Mouse (Mus musculus): Measurements from ENCODE around the gene Gcsam. TPM values are rescaled to one million over a fixed set of nuclear protein-coding genes. Genes with fewer than 3 reads are reported as not detected.

The Gcsam gene
- polyA plus RNA-seq, 1 experiment from 2014 or later: 0.12 TPM

DNA sequence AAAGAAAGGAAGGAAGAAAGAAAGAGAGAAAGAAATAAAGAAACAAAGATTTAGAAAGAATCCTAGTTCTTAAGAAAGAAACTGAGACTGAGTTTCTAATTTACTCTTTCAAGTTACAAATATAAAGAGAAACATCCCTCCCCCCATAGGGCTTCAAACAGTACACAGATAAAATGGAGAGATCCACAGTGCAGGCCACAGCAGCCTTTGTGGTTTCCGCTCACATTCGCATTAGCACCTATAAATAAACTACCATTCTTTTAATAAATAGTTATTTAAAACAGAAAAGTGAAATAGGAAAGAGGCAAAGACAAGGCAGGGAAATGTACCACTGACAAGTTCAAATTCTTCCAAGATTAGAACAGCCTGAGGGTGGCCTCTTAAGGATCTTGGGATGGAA lies 14.6 kb downstream of the Gcsam start:
- Histone ChIP-seq H3K4me3 (no peak overlapping the region), H3K27ac (no peak overlapping the region), H3K9me3 (no peaks in the 10 kb centered on the region), H3K36me3 (replicated peaks) (no peaks in the 10 kb centered on the region), H3K27me3 (ENCODE audit: poor library complexity, severe bottlenecking) (no peaks in the 10 kb centered on the region), H3K4me1 (no peaks in the 10 kb centered on the region)
- no peak for DNase-seq (ENCODE audit: extremely low spot score, low spot score)
- 83% methylated on average over 2 of the region's 2 CpGs for WGBS

DNA sequence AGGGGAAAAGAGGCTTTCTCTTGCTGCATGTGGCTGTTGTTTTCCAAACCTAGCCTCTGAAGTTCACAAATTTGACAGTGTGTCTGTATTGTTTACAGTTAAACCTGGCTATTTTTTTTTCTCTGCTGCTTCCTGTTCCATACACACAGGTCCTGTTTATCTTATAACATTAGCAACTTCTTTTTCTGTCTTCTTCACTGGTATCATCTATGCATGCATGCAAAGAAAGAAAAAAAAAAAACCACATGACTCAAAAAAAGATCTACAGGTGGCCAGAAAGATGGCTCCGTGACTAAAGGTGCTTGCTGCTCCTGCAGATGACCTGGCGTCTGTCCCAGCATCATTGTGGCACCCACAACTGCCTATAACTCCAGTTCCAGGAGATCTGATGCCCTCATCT lies 15.2 kb downstream of the Gcsam start:
- Histone ChIP-seq H3K9me3 (no peaks in the 10 kb centered on the region), H3K36me3 (replicated peaks) (no peaks in the 10 kb centered on the region), H3K4me3 (no peak overlapping the region), H3K4me1 (no peaks in the 10 kb centered on the region), H3K27ac (no peak overlapping the region), H3K27me3 (ENCODE audit: poor library complexity, severe bottlenecking) (no peaks in the 10 kb centered on the region)
- 86% methylated on average over 2 of the region's 2 CpGs for WGBS
- no peak for DNase-seq (ENCODE audit: extremely low spot score, low spot score)

GRCm38 (mm10) chr16:45629497-45630105 lies 19.4 kb downstream of the Gcsam start:
- Histone ChIP-seq H3K4me3 (no peak overlapping the region), H3K27ac (no peak overlapping the region), H3K4me1 (no peaks in the 10 kb centered on the region), H3K9me3 (no peaks in the 10 kb centered on the region), H3K27me3 (ENCODE audit: poor library complexity, severe bottlenecking) (no peaks in the 10 kb centered on the region), H3K36me3 (replicated peaks) (no peaks in the 10 kb centered on the region)
- 88% methylated on average over 8 of the region's 8 CpGs for WGBS
- DNase-seq (ENCODE audit: extremely low spot score, low spot score): no peak

DNA sequence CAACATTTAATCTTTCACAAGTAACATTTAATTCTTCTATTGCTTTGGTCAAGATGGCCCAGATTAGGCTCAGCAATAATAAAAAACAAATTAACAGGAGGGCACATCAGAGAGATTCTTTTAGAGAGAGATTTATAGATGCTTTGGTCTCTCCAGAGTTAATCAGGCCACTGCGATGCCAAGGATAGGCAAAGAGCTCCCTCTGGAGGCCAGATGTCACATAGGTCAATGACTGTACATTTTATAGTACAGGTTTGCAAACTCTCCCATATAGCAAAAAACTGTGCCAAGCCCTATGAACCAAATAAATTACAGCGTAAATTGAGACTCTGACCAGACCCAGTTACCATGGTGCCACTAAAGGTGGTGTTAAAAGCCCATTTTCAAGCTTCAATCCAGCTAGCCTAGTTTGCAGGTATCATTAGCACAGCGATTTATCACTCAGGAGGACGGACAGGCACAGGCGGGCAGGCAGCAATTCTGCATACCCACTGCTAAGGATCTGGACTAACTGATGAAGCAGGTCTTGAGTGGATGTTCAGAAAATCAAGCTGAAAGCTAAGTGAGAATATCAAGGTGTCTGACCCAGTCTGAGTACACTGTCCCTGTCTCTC lies 20.3 kb downstream of the Gcsam start:
- H3K4me3 ChIP-seq: no peak overlapping the region
- H3K36me3 ChIP-seq (replicated peaks): no peaks in the 10 kb centered on the region
- no peak overlapping the region for H3K27ac ChIP-seq
- peak; percentile 63 for DNase-seq (ENCODE audit: extremely low spot score, low spot score)
- no peaks in the 10 kb centered on the region for H3K9me3 ChIP-seq
- no peaks in the 10 kb centered on the region for H3K27me3 ChIP-seq (ENCODE audit: poor library complexity, severe bottlenecking)
- 56% methylated on average over 5 of the region's 5 CpGs for WGBS
- no peaks in the 10 kb centered on the region for H3K4me1 ChIP-seq

DNA sequence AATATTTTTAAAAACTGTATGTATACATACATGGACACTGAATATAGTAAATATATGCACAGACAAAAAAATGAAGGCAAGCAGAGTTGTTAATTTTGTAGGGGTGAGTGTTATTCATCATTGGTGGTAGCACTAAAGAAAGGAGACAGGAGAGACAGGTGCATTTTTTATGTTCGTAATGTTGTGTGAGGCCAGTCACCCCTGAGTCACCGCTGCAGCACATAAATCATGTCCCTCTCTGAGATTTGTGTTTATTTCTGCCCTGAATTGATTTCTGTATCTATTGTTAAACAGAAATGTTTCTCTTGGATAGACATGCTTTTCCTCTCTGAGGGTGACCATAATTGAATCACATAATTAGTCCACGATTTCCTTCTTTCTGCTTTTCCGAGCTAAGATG lies 22.2 kb downstream of the Gcsam start:
- Histone ChIP-seq H3K4me1 (no peaks in the 10 kb centered on the region), H3K4me3 (no peak overlapping the region), H3K27ac (no peak overlapping the region), H3K27me3 (ENCODE audit: poor library complexity, severe bottlenecking) (no peaks in the 10 kb centered on the region), H3K36me3 (replicated peaks) (no peaks in the 10 kb centered on the region), H3K9me3 (no peaks in the 10 kb centered on the region)
- 91% methylated on average over 4 of the region's 4 CpGs for WGBS
- DNase-seq (ENCODE audit: extremely low spot score, low spot score): no peak

DNA sequence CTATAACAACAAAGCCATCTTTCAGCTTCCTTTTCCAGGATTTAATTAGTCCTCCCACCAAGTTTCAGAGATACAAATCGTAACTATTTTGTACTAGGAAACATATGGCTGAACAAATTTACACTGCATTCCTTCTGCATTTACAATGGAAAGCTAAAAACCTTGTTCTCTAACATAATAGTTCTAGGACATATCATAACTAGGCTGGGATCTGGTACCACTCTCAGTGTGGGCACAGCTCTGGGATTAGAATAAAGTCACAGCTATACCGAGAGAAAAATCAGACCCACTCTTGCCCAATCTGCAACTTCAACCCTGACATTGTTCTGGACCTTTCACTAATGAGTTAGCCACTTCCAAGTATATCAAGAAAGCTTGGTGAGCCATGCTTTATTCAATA lies 25.6 kb downstream of the Gcsam start:
- Histone ChIP-seq H3K4me1 (no peaks in the 10 kb centered on the region), H3K4me3 (no peak overlapping the region), H3K36me3 (replicated peaks) (no peaks in the 10 kb centered on the region), H3K27ac (no peak overlapping the region), H3K27me3 (ENCODE audit: poor library complexity, severe bottlenecking) (no peaks in the 10 kb centered on the region), H3K9me3 (no peaks in the 10 kb centered on the region)
- DNase-seq (ENCODE audit: extremely low spot score, low spot score): no peak
- WGBS: 90% methylated on average over 2 of the region's 2 CpGs

GRCm38 (mm10) chr16:45640070-45640762 lies 30.0 kb downstream of the Gcsam start:
- no peak for DNase-seq (ENCODE audit: extremely low spot score, low spot score)
- Histone ChIP-seq H3K9me3 (no peaks in the 10 kb centered on the region), H3K36me3 (replicated peaks) (no peaks in the 10 kb centered on the region), H3K4me3 (no peak overlapping the region), H3K27ac (no peak overlapping the region), H3K27me3 (ENCODE audit: poor library complexity, severe bottlenecking) (no peaks in the 10 kb centered on the region), H3K4me1 (no peaks in the 10 kb centered on the region)
- 92% methylated on average over 10 of the region's 10 CpGs for WGBS

- DNase-seq (ENCODE audit: extremely low spot score, low spot score): no peak
- Histone ChIP-seq H3K4me1 (no peaks in the 10 kb centered on the region), H3K27me3 (ENCODE audit: poor library complexity, severe bottlenecking) (no peaks in the 10 kb centered on the region), H3K9me3 (no peaks in the 10 kb centered on the region), H3K4me3 (no peak overlapping the region), H3K27ac (no peak overlapping the region), H3K36me3 (replicated peaks) (no peaks in the 10 kb centered on the region)
- WGBS: 77% methylated on average over 3 of the region's 3 CpGs
Observed at GRCm38 (mm10) chr16:45641301-45641700, 31.1 kb downstream of the Gcsam start.

DNA sequence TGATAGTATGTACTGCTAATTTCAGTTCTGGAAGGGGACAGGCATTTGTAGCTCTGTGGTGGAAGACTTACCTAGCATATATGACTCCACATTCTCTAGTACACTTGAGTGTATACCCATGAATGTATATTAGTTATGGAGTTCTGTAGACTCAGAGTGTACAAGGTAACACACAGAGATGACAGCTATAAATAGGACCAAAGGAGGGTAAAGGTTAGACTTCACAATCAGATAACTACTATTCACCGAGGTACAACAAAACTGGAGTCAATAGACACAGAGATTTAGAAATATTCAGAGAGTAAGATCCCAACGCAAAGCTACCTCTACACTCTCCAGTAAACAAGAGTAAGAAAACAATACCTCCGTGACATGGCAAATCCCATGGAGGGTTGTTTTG lies 33.8 kb downstream of the Gcsam start:
- no peak overlapping the region for H3K4me3 ChIP-seq
- H3K27me3 ChIP-seq (ENCODE audit: poor library complexity, severe bottlenecking): no peaks in the 10 kb centered on the region
- H3K36me3 ChIP-seq (replicated peaks): no peaks in the 10 kb centered on the region
- no peaks in the 10 kb centered on the region for H3K9me3 ChIP-seq
- 91% methylated on average over 3 of the region's 3 CpGs for WGBS
- DNase-seq (ENCODE audit: extremely low spot score, low spot score): no peak
- no peak overlapping the region for H3K27ac ChIP-seq
- no peaks in the 10 kb centered on the region for H3K4me1 ChIP-seq

DNA sequence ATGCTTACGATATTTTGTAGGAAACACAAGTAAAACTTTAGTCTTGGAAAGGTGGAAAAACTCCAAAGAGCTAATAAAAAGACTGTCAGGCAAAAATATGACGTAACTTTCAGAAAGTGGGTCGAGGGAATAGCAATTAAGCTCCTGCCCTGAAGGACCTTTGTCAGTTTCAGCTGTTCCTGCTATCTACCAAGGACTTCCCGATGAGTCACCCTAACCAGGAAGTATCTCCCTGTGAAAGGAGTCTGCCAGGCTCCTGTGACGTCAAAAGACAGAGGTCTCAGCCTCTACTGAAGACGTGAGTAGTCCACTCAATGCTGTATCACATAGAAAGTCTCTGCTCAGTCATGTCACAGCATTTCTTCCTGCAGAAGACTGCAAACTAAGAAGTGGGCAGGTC lies 34.2 kb downstream of the Gcsam start:
- H3K4me1 ChIP-seq: no peaks in the 10 kb centered on the region
- H3K9me3 ChIP-seq: no peaks in the 10 kb centered on the region
- no peak for DNase-seq (ENCODE audit: extremely low spot score, low spot score)
- no peaks in the 10 kb centered on the region for H3K27me3 ChIP-seq (ENCODE audit: poor library complexity, severe bottlenecking)
- H3K4me3 ChIP-seq: no peak overlapping the region
- no peaks in the 10 kb centered on the region for H3K36me3 ChIP-seq (replicated peaks)
- 76% methylated on average over 6 of the region's 6 CpGs for WGBS
- H3K27ac ChIP-seq: no peak overlapping the region

DNA sequence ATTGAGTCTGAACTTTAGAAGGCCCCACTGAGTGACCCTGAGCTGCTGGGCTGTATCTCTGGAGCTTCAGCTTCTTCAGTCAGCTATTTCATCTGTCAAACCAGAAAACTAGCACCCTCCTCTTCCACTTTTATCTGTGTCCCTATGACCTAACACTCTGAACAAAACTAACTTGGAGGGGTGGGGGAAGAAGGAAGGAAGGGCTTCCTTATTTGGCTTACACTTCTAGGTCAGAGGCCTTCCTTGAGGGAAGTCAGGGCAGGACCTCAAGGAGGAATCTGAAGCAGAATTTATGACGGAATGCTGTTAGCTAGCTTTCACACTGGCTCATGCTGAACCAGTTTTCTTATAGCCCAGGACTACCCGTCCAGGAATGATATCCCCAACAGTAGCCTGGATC lies 41.3 kb downstream of the Gcsam start:
- DNase-seq (ENCODE audit: extremely low spot score, low spot score): no peak
- Histone ChIP-seq H3K4me3 (no peak overlapping the region), H3K9me3 (no peaks in the 10 kb centered on the region), H3K27me3 (ENCODE audit: poor library complexity, severe bottlenecking) (peaks cover 33% of the 10 kb centered on the region), H3K27ac (no peak overlapping the region), H3K4me1 (peaks cover 11% of the 10 kb centered on the region), H3K36me3 (replicated peaks) (no peaks in the 10 kb centered on the region)
- 76% methylated on average over 2 of the region's 2 CpGs for WGBS

DNA sequence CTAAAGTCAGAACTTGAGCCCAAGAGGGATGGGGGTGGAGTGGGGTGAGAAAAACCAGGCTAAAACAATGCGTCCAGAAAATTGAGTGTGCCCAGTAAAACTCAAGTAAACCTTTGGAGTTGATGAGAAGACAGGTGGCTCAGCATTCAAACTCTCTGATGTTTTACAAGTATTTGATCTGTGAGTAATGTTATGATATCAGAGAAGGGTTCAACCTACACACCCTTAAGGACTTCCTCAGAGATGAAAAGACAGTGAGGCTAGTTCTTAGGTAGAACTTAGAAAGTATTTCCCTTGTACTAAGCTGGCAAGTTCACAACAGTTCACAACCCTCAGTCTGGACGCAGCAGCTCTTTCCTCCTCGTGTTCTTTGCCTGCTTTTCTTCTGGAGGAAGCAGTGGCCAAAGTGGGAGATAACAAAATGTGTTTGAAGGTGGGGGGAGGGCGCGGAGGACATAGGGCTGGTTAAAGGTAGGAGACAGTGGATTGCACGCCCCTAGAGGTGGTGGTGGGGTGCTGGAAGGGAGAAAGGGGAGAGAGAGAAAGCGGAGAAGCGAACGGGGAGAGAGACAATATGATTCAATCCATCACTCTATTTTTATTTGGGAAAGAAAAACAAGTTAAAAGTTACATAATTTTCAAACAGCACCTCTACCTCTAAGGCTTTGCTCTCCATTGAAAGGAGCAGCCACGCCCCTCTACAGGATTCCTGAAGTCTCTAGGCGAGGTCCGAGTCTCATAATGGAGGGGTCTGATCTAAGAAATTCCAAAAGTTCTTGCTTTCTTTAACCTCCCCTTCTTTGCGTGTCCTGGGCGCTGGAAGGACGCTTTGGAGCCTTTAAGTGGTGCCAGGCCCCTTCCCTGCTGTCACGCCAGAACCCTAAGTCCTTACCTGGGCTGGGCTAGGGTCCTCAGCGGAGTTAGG lies 43.1 kb downstream of the Gcsam start:
- peak overlapping the region; percentile 47 for H3K4me3 ChIP-seq
- no peak for DNase-seq (ENCODE audit: extremely low spot score, low spot score)
- WGBS: 11% methylated on average over 17 of the region's 17 CpGs
- H3K4me1 ChIP-seq: peaks cover 11% of the 10 kb centered on the region
- no peaks in the 10 kb centered on the region for H3K9me3 ChIP-seq
- peaks cover 33% of the 10 kb centered on the region for H3K27me3 ChIP-seq (ENCODE audit: poor library complexity, severe bottlenecking)
- H3K36me3 ChIP-seq (replicated peaks): no peaks in the 10 kb centered on the region
- H3K27ac ChIP-seq: no peak overlapping the region

Data from forebrain, embryonic 10.5 days (tissue).